Mouse (Mus musculus) telencephalon, adult 2 months (tissue): Measurements from ENCODE around the gene Klhl35.
A peak's percentile ranks its signal among the peaks of the same experiment; 100 is the strongest.

Source experiments
- DNase-seq: peaks from one replicate; pipeline ENCODE4 v3.0.0-alpha.2; 2011; ENCODE audit warnings: low read depth, low spot score

Gene Klhl35

GRCm38 (mm10) chr7:99450703-99451102, 15.1 kb upstream of the Klhl35 start:
- no peak for DNase-seq

- no peak for DNase-seq
Observed at GRCm38 (mm10) chr7:99452859-99453258, 12.9 kb upstream of the Klhl35 start.

- DNase-seq, result no peak
Observed at GRCm38 (mm10) chr7:99454044-99454443, 11.8 kb upstream of the Klhl35 start.

GRCm38 (mm10) chr7:99458849-99459248, 7.0 kb upstream of the Klhl35 start:
- peak; percentile 67 for DNase-seq

GRCm38 (mm10) chr7:99459888-99460652, 5.7 kb upstream of the Klhl35 start:
- DNase-seq, result no peak

GRCm38 (mm10) chr7:99463120-99463519, 2.7 kb upstream of the Klhl35 start:
- DNase-seq, result no peak

- DNase-seq, result no peak
Observed at GRCm38 (mm10) chr7:99467916-99468282, 2.1 kb downstream of the Klhl35 start.

GRCm38 (mm10) chr7:99468283-99469132, 2.7 kb downstream of the Klhl35 start:
- no peak for DNase-seq

GRCm38 (mm10) chr7:99469680-99470405, 4.0 kb downstream of the Klhl35 start:
- no peak for DNase-seq

- DNase-seq, result no peak
Observed at GRCm38 (mm10) chr7:99471578-99471977, 5.8 kb downstream of the Klhl35 start.

- no peak for DNase-seq
Observed at GRCm38 (mm10) chr7:99473638-99474407, 8.0 kb downstream of the Klhl35 start.

GRCm38 (mm10) chr7:99474836-99475561, 9.2 kb downstream of the Klhl35 start:
- no peak for DNase-seq

- no peak for DNase-seq
Observed at GRCm38 (mm10) chr7:99475562-99475911, 9.7 kb downstream of the Klhl35 start.

GRCm38 (mm10) chr7:99476558-99477114, 10.8 kb downstream of the Klhl35 start:
- DNase-seq, result no peak

- DNase-seq, result no peak
Observed at GRCm38 (mm10) chr7:99477235-99477634, 11.4 kb downstream of the Klhl35 start.

GRCm38 (mm10) chr7:99482637-99483036, 16.8 kb downstream of the Klhl35 start:
- DNase-seq, result no peak

- DNase-seq, result peak; percentile 99
Observed at GRCm38 (mm10) chr7:99483271-99483923, 17.6 kb downstream of the Klhl35 start, which contains the start of gene Rps3. Gene Rps3, minus strand, starts transcription at chr7:99483738.

- no peak for DNase-seq
Observed at GRCm38 (mm10) chr7:99483924-99484319, 18.1 kb downstream of the Klhl35 start.

GRCm38 (mm10) chr7:99484679-99485078, 18.9 kb downstream of the Klhl35 start:
- no peak for DNase-seq

- DNase-seq, result no peak
Observed at GRCm38 (mm10) chr7:99489708-99490107, 23.9 kb downstream of the Klhl35 start.
